Mouse (Mus musculus): Measurements from ENCODE around the gene Abcc8.
A peak's percentile ranks its signal among the peaks of the same experiment; 100 is the strongest.

The Abcc8 gene

DNA sequence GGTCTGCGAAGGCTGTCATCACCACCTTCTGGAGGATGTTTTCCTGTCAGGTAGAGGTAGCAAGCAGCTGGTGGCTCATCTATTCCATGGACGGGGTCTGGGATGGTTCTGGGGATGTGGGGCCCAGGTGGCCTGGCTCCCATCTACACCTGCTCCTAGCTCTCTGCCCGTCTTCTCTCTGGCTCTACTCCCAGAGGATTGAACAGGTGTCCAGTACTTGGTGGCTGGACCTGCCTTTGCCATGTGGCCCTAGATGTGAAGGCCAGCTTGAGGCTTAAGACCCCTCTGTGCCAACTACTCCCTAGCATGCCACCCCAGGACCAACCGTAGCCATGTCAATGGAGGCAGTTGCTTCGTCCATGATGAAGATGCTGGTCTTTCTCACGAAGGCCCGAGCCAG is 74.3 kb downstream of the Abcc8 start:
- DNase-seq (ENCODE audit: low spot score) = no peak

DNA sequence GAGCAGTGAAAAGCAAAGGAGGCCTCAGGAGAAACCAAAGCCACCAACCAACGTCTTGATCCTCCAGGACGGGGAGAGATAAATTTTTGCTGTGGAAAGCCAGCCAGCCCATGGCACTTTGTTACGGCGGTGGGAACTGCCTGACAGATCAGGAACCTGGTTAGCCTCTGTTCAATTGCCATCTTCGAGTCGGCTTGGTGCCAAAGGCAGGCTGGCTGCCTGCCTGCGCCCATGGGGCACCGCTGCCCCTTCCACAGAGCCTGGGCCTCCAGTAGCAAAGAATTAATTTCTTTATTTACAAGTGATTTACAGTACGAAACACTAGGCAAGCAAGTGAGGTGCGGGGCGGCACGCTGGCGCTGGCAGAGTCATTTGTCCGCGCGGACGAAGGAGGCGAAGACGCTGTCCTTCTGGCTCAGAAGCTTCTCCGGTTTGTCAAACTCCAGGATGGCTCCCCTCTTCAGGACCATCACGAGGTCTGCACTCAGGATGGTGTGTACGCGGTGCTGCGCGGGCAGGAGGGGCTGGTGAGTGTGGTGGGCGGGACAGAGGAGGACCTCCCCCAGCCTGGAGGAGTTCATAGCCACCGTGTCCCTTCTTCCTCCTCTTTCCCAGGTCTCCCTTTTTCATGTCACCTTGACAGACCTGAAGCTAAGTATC is 75.4 kb downstream of the Abcc8 start:
- DNase-seq (ENCODE audit: low spot score) = no peak

DNA sequence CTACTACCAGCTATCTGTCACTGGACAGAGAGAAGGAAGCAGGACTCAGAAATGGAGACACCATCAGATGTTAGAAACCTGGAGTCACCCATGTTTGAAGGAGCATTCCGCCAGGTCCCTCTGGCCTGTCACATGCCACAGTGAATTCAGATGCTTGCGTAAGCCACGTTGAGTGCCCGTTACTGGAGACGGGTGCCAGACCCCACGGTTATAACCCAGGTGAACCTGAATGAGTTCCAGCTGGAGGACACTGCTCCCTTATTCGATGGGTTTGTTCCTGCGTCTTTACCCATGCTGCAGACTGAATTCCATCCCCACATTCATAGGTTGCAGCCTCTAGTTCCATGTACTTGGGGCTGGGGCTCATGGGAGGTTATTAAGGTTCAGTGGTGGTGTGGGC is 76.1 kb downstream of the Abcc8 start:
- no peak for DNase-seq (ENCODE audit: low spot score)

DNA sequence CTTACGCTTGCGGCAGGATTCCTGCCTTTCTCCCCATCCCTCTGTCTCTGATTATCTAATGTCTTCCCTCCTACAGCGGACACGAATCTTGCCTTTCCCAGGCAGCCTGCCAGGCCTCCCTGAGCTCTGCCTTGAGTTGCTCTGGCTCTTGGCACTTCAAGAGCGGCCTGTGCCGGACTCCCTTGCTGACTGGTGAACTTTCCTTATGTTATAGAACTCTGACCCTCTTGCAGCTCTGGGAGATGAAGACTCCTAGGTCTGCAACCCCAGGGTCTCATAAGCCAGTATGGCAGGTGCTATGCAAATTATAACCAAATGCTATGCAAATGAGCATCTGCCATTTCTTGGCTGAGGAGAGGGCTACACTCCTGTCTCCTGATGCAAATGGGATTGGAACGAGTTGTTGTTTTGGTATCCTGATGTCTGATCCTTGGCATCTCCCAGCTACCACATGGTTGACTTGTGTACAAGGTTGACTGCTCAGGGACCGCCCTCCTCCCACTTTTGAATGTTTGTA is 76.7 kb downstream of the Abcc8 start:
- no peak for DNase-seq (ENCODE audit: low spot score)

DNA sequence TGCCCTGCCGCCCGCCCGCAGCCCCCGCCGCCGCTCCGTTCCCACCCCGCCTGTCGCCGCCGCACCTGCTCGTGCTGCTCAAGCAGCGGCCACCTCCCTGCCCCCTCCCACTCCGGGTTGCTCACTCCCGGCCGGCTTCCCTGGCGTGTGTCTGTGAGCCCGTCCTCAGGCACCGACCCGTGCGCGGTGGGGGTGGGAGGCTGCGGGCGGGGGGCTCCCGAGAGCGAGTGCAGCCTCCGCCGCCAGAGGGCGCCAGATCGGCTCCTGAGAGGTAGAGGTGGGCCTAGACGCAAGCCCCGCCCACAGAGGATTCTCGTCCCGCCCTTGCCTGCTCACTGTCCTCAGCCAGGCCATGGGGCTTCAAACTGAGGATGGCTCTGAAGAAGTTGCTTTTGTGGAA is 79.3 kb downstream of the Abcc8 start, which contains the start of gene Kcnj11:
Gene Kcnj11, minus strand, starts transcription at position 202 of the 400 bp plus-strand sequence.
- DNase-seq (ENCODE audit: low spot score) = no peak

DNA sequence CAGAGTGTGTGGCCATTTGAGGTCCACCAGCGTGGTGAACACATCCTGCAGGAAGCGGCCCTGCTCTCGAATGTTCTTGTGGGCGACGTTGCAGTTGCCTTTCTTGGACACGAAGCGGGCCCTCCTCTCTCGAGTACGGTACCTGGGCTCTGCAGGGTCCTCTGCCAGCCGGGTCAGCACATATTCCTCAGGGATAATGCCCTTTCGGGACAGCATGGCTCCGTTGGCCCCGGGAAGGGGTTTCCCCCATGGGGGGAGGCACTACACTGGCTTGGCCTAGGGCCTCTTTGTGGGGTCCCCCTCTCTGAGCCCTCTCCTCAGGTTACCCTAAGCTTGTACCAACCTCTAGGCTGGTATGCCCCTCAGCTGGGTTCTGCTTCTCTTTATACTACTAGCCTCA is 80.2 kb downstream of the Abcc8 start:
- no peak for DNase-seq (ENCODE audit: low spot score)

DNA sequence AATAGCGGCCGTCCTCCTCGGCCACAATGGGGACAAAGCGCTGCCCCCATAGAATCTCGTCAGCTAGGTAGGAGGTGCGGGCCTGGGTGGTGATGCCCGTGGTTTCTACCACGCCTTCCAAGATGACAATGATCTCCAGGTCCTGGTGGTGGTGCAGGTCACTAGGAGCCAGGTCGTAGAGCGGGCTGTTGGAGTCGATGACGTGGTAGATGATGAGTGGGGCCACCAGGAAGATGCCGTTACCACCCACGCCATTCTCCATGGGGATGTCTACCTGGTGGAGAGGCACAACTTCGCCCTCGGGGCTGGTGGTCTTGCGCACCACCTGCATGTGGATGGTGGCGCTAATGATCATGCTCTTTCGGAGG is 80.9 kb downstream of the Abcc8 start:
- DNase-seq (ENCODE audit: low spot score) = no peak

DNA sequence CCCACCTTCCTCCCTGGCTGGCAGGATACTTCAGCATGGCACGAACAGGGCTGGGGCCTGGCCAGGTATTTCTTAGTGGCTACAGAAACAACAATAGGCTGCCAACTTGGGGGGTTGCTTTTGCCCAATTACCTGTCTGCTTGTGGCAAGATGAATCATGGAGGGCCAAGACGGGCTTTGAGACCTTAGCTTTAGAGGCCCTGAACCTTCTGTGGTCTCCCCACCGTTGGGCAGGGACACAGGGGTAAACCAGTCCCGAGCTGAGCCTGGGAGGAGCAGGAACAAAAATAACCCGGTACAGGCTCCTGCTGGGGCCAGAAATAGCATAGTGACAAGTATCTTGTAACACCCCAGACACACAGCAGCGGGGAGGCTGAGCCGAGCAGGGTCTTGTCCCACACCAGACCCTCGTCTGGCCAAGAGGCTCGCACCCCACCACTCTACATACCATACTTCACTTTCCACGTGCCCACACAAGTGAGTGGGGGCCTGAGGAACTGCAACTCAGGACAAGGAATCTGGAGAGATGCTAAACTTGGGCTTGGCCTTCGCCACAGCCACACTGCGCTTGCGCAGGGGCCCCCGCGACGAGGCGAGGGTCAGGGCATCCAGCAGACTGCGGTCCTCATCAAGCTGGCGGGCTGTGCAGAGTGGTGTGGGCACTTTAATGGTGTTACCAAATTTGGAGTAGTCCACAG is 81.5 kb downstream of the Abcc8 start:
- DNase-seq (ENCODE audit: low spot score) = no peak

DNA sequence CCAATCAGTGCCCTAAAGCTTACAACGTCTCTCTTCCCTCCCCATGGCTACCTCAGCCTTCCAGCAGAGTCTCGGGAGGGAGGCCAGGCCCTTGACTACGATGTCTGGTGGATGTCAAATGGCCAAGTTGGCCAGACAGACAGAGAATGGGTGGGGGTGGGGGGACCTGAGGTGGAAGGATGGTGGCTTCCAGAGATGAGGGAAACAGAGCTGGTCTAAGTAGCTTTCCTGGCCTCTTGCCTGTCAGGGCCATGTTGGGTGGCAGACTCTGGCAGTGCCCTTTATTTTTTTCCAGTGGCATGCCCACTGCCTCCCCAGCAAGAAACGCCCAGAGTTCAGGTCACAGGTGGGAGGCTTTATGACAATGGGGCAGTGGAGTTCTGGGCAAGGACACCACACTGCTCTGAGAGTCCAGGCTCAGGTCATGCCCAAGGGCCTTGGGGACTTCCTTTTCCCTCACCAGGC is 82.5 kb downstream of the Abcc8 start:
- DNase-seq (ENCODE audit: low spot score) = no peak

DNA sequence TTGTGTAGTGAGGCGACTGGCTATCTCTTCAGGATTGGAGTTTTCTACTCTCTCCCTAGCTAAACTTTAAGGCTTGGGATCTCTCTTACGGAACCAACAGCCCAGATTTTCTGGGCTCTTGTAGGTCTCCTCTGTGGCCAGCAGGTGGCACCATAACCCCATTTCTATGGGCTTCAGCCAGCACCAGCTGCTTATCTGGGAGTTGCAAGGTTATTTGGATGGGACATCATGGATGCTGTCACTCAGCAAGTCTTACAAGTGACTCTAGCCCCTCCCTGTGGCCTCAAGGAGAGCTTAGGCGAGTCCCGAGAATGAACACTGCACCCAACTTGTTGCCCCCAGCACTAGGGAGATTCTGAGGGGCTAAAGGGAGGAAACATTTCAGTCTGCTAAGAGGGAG is 83.7 kb downstream of the Abcc8 start:
- DNase-seq (ENCODE audit: low spot score) = peak; percentile 74

DNA sequence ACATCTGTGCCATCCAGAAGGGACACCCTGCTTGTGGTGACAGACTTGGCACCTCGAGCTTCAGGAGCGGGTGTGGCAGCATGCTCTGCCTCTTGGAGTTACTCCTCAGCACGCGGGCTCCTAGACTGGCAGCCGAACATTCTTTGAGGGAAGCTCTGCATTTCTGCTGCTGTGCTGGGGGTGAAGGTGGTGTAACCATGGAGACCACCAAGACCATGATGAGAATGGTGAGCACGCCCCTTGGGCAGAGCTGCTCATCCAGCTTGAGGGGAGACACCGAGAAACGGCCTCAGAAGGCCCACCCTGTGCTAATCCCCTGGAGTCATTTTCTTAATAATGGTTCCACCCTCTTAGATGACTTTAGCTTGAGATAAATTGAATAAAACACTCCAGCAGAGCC is 87.0 kb downstream of the Abcc8 start:
- no peak for DNase-seq (ENCODE audit: low spot score)

DNA sequence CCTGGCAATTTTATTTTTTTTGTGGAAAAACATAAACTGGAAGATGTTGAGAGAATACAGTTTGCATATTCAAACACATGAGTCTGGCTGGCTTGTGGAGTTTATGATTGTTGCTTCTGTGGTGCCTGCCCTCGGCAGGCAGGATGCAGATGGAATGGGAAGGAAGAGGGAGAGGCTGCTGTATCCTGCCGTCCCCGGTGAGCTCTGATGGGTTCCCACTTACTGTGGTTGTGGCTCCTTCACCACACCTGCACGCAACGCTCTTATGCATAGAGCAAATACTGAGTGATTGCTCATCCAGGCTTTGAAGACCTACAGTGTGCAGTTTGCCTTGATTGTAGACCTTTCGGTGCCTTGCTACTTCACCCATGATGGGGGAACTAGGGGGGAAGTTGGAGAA is 91.6 kb downstream of the Abcc8 start:
- no peak for DNase-seq (ENCODE audit: low spot score)

DNA sequence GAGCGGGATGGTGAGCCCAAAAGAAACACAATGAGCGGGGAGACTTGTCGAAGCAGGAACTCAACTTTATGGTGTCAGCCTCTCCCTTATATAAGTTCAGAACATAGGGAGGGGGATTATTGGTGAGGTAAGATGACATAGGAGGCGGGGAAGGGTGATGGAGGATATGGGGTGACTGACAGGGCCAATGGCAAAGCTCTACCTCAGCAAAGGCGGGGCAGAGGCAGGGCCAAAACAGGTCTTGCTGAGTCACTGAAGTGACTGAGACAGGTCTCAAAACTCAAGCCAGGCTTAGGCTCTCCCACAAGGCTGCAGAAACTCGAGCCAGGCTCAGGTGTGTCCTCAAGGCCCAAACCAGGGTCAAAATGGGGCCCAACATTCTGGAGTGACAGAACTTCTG is 93.5 kb downstream of the Abcc8 start:
- DNase-seq (ENCODE audit: low spot score) = no peak

DNA sequence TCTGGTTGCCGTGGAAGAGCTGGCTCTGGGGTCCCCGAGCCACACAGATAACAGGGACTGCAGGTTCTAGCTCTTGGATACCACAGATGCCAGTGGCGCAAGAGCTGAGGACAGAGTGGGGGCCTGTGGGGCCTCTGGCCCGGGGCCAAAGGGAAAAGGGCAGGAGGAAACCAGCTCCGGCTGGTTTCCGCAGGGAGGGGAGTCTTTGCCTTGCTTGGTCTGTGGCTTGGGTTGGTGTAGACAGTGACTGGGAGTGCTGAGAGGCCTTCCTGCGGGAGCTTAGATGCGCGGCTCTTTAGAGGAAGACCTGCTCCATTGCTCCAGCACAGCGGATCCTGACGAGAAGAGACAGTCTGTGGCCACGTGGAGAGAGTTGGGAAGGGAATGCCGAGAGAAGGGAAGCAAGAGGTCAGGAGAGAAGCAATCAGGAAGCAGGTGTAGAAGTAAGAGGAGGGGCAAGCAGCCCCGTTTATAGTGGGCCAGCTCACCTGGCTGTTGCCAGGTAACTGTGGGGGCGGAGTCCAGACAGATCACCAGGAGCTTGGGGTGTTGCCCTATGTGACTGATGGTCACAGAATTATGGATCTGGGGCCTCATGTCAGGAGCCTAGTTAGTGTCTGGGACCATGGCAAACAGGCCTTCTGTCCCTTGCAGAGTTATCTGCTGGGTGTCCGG is 94.9 kb downstream of the Abcc8 start:
- no peak for DNase-seq (ENCODE audit: low spot score)

DNA sequence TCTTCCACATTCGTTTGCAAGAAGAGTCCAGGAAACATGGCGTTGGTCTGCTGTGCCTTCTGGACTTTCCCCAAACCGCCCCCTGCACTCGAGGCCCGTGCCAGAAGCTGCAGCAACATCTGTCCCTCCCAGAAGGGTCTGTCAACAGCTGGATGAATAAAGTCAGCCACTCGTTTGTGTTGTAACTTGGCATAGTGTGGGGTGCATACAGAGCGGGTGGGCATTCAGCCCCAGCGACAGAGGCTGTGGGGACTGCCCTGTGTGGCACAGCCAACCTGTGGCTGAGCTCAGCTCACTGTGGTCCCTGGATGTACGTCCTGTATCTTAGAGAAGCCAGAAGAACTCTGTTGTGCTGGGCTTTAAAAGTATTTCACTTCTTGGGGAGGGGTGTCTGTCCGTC is 95.8 kb downstream of the Abcc8 start:
- no peak for DNase-seq (ENCODE audit: low spot score)

DNA sequence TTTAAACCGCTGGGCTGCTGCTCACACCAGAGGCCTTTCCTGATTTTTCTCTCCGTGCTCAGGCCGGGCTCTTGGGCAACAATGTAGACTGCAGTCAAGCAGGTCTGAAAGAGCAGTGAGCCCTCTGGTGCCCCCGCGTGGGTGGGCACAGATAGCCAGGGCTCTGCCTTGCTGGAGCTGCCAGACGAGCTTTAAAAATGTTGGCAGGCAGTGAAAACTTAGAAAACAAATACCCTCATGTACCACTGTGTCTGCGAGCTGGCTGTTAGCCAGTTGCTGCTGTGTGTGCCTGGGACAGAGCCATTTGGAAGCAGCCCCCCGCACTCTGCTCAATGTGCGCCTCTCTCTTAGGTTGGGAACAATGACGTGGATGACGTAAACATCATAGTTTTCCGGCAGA is 102.2 kb downstream of the Abcc8 start:
- no peak for DNase-seq (ENCODE audit: low spot score)

DNA sequence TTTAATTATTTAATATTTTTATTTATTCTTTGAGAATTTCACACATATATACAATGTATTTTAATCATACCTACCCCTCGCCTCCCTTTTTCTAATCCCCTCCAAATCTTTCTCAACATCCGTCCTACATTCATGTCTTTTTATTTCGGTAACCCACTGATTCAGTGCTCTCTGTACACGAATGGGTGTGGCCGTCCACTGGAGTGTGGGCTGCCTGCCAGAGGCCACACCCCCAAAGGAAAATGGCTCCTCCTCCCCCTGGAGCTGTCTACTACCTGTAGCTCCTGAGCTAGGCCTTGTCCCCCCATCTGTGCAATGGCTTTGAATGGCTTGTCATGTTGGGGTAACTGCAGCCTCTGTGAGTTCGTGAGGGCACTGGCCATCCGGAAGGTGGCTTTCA is 103.0 kb downstream of the Abcc8 start:
- DNase-seq (ENCODE audit: low spot score) = no peak

DNA sequence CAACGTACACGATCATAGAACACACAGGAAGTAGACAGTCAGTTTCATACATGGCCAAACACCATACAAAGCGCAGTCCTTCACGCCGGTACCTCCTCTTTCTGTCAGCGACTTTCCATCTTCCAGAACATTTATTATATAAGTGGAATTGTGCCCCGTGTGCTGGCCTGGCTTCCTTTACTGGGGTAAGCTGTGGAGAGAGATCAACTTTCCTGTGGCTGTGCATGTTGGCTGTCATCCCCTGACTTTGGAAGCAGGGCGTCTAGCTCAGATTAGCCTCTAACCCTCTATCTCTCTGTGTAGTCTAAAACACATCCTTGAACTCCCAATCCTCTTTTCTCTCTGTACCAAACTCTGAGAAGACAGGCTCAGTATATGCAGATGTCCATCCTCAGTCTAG is 111.0 kb downstream of the Abcc8 start:
- no peak for DNase-seq (ENCODE audit: low spot score)

DNA sequence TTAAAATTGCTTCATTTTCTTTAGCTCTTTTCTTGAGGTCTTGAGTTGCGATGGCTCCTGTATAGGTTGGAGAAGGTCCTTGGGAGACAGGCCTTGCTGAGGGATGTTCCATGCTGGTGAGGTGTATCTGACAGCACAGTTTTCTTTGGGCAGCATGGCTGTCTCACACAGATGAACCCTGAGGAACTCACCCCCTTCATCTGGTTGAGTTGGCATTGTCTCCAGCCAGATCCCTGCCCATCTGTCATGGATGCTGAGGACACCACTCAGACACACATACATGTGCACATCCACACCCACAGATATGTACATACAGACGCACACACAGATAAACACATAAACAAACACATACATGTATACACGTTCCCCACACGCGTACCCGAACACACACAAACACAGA is 116.5 kb downstream of the Abcc8 start:
- DNase-seq (ENCODE audit: low spot score) = no peak

DNA sequence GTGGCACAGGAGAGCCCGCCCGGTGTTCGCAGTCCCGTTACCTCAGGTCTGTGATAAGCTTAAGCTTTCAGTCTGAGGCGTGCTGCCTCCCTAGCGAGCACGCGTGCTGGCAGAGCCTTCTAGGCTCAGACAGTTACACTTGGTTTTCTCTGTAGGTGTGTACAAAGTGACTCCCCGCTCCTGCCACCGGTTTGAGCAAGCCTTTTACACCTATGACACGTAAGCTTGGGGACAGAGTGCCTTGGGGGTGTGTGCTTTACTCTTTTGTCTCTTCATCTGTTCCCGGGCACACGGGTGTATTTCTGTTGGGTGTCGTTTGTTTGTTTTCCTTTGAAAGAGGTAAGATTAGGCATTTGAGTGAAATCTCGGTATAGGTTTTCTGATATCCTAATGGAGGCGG is 118.2 kb downstream of the Abcc8 start:
- DNase-seq (ENCODE audit: low spot score) = no peak

DNA sequence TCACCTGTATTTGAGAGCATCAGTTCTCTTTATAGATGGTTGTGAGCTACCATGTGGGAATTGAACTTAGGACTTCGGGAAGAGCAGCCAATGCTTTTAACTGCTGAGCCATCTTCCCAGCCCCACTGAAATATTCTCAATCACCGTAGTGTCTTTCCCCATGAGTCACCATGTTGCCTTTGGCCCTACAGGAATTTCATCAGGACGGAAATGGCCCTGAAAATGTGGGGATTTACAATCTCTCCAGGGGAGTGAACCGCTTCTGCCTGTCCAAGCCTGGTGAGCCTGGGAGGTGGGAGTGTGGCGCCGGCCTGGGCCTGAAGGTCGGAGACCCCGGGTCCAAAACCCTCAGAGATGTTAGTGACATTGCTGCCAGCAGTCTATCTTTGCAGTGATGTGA is 119.1 kb downstream of the Abcc8 start:
- DNase-seq (ENCODE audit: low spot score) = no peak

DNA sequence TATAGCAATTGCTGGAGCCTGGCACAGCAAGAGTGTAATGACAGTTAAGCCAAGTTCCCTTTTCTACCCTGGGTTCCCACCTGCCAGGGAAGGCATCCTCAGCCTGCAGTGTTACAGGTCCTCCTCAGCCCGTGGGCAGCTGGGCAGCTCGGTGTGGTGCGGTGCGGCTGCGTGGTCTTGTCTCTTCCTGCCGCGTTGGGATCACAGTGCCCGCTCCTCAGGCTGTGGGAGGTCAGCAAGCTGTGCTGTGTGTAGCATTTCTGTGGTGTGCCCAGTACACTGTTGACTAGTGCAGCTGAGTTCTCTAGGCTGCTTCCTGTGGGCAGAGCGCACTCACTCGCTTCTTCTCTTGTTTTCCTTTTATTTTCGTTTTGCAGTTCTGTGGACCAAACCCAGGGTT is 121.0 kb downstream of the Abcc8 start:
- DNase-seq (ENCODE audit: low spot score) = no peak

Data from adipocyte (in vitro differentiated cells).